Mouse (Mus musculus): Measurements from ENCODE around the gene Mael. TPM values are rescaled to one million over a fixed set of nuclear protein-coding genes. Genes with fewer than 3 reads are reported as not detected.

Gene Mael
- 2.7 and 4.8 TPM in 2 replicates for polyA plus RNA-seq (2011; ENCODE audit: insufficient read depth, insufficient read length, low read depth, missing spikeins)

- Histone ChIP-seq H3K9ac (ENCODE audit: low read depth, poor library complexity, severe bottlenecking) (0 out of 2 replicates have a peak within 1 kb of the TSS, but pooled peaks have one; percentile 15), H3K4me1 (ENCODE audit: control insufficient read depth, insufficient read depth, low read length) (no peaks in the 10 kb centered on the region)
- no peak for TF ChIP-seq EP300 (IDR thresholded peaks at IDR 0.05; ENCODE audit: insufficient read depth, low read depth, low read length)
- no peak for TF ChIP-seq POLR2A (IDR thresholded peaks at IDR 0.05; ENCODE audit: insufficient read depth, low read length)
- TF ChIP-seq CTCF (IDR thresholded peaks at IDR 0.05; ENCODE audit: low read depth, low read length): no peak
Observed at GRCm38 (mm10) chr1:166238315-166238969, at the start of gene Mael. TSS of gene Mael (minus strand) at chr1:166238747.

GRCm38 (mm10) chr1:166286231-166286630 is 47.7 kb upstream of the Mael start:
- H3K9ac ChIP-seq (ENCODE audit: low read depth, poor library complexity, severe bottlenecking): no peak overlapping the region
- no peak overlapping the region for H3K4me3 ChIP-seq (ENCODE audit: low read depth, low read length)
- no peaks in the 10 kb centered on the region for H3K36me3 ChIP-seq (ENCODE audit: control insufficient read depth, insufficient read depth, low read length, poor library complexity, severe bottlenecking)
- no peak for TF ChIP-seq EP300 (IDR thresholded peaks at IDR 0.05; ENCODE audit: insufficient read depth, low read depth, low read length)
- TF ChIP-seq POLR2A (IDR thresholded peaks at IDR 0.05; ENCODE audit: insufficient read depth, low read length): no peak
- no peak for TF ChIP-seq CTCF (IDR thresholded peaks at IDR 0.05; ENCODE audit: low read depth, low read length)
- peaks cover 2% of the 10 kb centered on the region for H3K4me1 ChIP-seq (ENCODE audit: control insufficient read depth, insufficient read depth, low read length)
- H3K9me3 ChIP-seq (replicated peaks; ENCODE audit: control insufficient read depth, insufficient read depth, low read length, poor library complexity, severe bottlenecking): no peaks in the 10 kb centered on the region
- H3K27ac ChIP-seq (ENCODE audit: insufficient read depth, low read length): no peak overlapping the region
- H3K27me3 ChIP-seq (ENCODE audit: control insufficient read depth, insufficient read depth, low read length, poor library complexity, severe bottlenecking): no peaks in the 10 kb centered on the region; the same call in 1 of the 2 replicates

More at GRCm38 (mm10) chr1:166238315-166238969, at the start of gene Mael:
- Histone ChIP-seq H3K9me3 (replicated peaks; ENCODE audit: control insufficient read depth, insufficient read depth, low read length, poor library complexity, severe bottlenecking) (peaks cover 6% of the 10 kb centered on the region; the same call in 1 of the 2 replicates), H3K36me3 (ENCODE audit: control insufficient read depth, insufficient read depth, low read length, poor library complexity, severe bottlenecking) (no peaks in the 10 kb centered on the region), H3K27me3 (ENCODE audit: control insufficient read depth, insufficient read depth, low read length, poor library complexity, severe bottlenecking) (peaks cover 8% of the 10 kb centered on the region; the same call in 1 of the 2 replicates), H3K27ac (ENCODE audit: insufficient read depth, low read length) (no peak within 1 kb of the TSS), H3K4me3 (ENCODE audit: low read depth, low read length) (peak within 1 kb of the TSS; percentile 33)

- Histone ChIP-seq H3K36me3 (ENCODE audit: control insufficient read depth, insufficient read depth, low read length, poor library complexity, severe bottlenecking) (no peaks in the 10 kb centered on the region), H3K9ac (ENCODE audit: low read depth, poor library complexity, severe bottlenecking) (no peak overlapping the region), H3K4me1 (ENCODE audit: control insufficient read depth, insufficient read depth, low read length) (peaks cover 2% of the 10 kb centered on the region), H3K9me3 (replicated peaks; ENCODE audit: control insufficient read depth, insufficient read depth, low read length, poor library complexity, severe bottlenecking) (no peaks in the 10 kb centered on the region), H3K27me3 (ENCODE audit: control insufficient read depth, insufficient read depth, low read length, poor library complexity, severe bottlenecking) (peaks cover 1% of the 10 kb centered on the region; the same call in 1 of the 2 replicates), H3K27ac (ENCODE audit: insufficient read depth, low read length) (no peak overlapping the region), H3K4me3 (ENCODE audit: low read depth, low read length) (no peak overlapping the region)
- TF ChIP-seq EP300 (IDR thresholded peaks at IDR 0.05; ENCODE audit: insufficient read depth, low read depth, low read length): no peak
- no peak for TF ChIP-seq POLR2A (IDR thresholded peaks at IDR 0.05; ENCODE audit: insufficient read depth, low read length)
- TF ChIP-seq CTCF (IDR thresholded peaks at IDR 0.05; ENCODE audit: low read depth, low read length): no peak
Observed at GRCm38 (mm10) chr1:166284390-166284789, 45.8 kb upstream of the Mael start.

- no peaks in the 10 kb centered on the region for H3K9me3 ChIP-seq (replicated peaks; ENCODE audit: control insufficient read depth, insufficient read depth, low read length, poor library complexity, severe bottlenecking)
- peaks cover 2% of the 10 kb centered on the region for H3K4me1 ChIP-seq (ENCODE audit: control insufficient read depth, insufficient read depth, low read length)
- no peak overlapping the region for H3K9ac ChIP-seq (ENCODE audit: low read depth, poor library complexity, severe bottlenecking)
- no peak overlapping the region for H3K27ac ChIP-seq (ENCODE audit: insufficient read depth, low read length)
- no peak overlapping the region for H3K4me3 ChIP-seq (ENCODE audit: low read depth, low read length)
- peaks cover 1% of the 10 kb centered on the region; the same call in 1 of the 2 replicates for H3K27me3 ChIP-seq (ENCODE audit: control insufficient read depth, insufficient read depth, low read length, poor library complexity, severe bottlenecking)
- no peaks in the 10 kb centered on the region for H3K36me3 ChIP-seq (ENCODE audit: control insufficient read depth, insufficient read depth, low read length, poor library complexity, severe bottlenecking)
- no peak for TF ChIP-seq CTCF (IDR thresholded peaks at IDR 0.05; ENCODE audit: low read depth, low read length)
- TF ChIP-seq POLR2A (IDR thresholded peaks at IDR 0.05; ENCODE audit: insufficient read depth, low read length): no peak
- no peak for TF ChIP-seq EP300 (IDR thresholded peaks at IDR 0.05; ENCODE audit: insufficient read depth, low read depth, low read length)
Observed at GRCm38 (mm10) chr1:166283451-166283850, 44.9 kb upstream of the Mael start.

GRCm38 (mm10) chr1:166282597-166283210 is 44.2 kb upstream of the Mael start:
- Histone ChIP-seq H3K9ac (ENCODE audit: low read depth, poor library complexity, severe bottlenecking) (no peak overlapping the region), H3K27ac (ENCODE audit: insufficient read depth, low read length) (no peak overlapping the region), H3K4me1 (ENCODE audit: control insufficient read depth, insufficient read depth, low read length) (peaks cover 2% of the 10 kb centered on the region), H3K9me3 (replicated peaks; ENCODE audit: control insufficient read depth, insufficient read depth, low read length, poor library complexity, severe bottlenecking) (no peaks in the 10 kb centered on the region), H3K4me3 (ENCODE audit: low read depth, low read length) (no peak overlapping the region), H3K27me3 (ENCODE audit: control insufficient read depth, insufficient read depth, low read length, poor library complexity, severe bottlenecking) (peaks cover 1% of the 10 kb centered on the region; the same call in 1 of the 2 replicates), H3K36me3 (ENCODE audit: control insufficient read depth, insufficient read depth, low read length, poor library complexity, severe bottlenecking) (no peaks in the 10 kb centered on the region)
- TF ChIP-seq POLR2A (IDR thresholded peaks at IDR 0.05; ENCODE audit: insufficient read depth, low read length): no peak
- TF ChIP-seq EP300 (IDR thresholded peaks at IDR 0.05; ENCODE audit: insufficient read depth, low read depth, low read length): 0 out of 2 replicates have a peak, but pooled peaks have one; percentile 34
- TF ChIP-seq CTCF (IDR thresholded peaks at IDR 0.05; ENCODE audit: low read depth, low read length): no peak

Data from ES-Bruce4 (cell line).